Mouse (Mus musculus) intestine, embryonic 14.5 days (tissue): Measurements from ENCODE around the gene Hat1. TPM values are rescaled to one million over a fixed set of nuclear protein-coding genes. Genes with fewer than 3 reads are reported as not detected.

Experiments
- ATAC-seq: fragments of 200-750 bp; cut with Nextera tagmentation; replicated peaks from 2 replicates; pipeline ENCODE4 v1.8.0; 2017; ENCODE audit warnings: low read depth, moderate number of reproducible peaks, moderate TSS enrichment, moderate library complexity; ENCODE audit not compliant: low FRiP score, low TSS enrichment
- DNase-seq: peaks from one replicate; pipeline ENCODE4 v3.0.0-alpha.2; 2018; ENCODE audit warnings: low spot score
- H3K27ac ChIP-seq: fragments of 300-500 bp; sonication (generic); 2 replicates; pipeline ENCODE4 v1.5.1; 2014; ENCODE audit warnings: low read depth, mild to moderate bottlenecking, control low read depth
- H3K27me3 ChIP-seq: fragments of 300-500 bp; sonication (generic); replicated peaks from 2 replicates; pipeline ENCODE4 v1.6.1; 2014; ENCODE audit warnings: low read length, control low read depth; ENCODE audit not compliant: control insufficient read depth, insufficient read depth
- H3K36me3 ChIP-seq: fragments of 300-500 bp; sonication (generic); 2 replicates; pipeline ENCODE4 v1.6.1; 2014; ENCODE audit warnings: low read length, control low read depth; ENCODE audit not compliant: control insufficient read depth, insufficient read depth
- H3K4me1 ChIP-seq: fragments of 300-500 bp; sonication (generic); replicated peaks from 2 replicates; pipeline ENCODE4 v1.6.1; 2014; ENCODE audit warnings: low read length, control low read depth, mixed read lengths; ENCODE audit not compliant: control insufficient read depth, insufficient read depth
- H3K4me2 ChIP-seq: fragments of 300-500 bp; sonication (generic); 2 replicates; pipeline ENCODE4 v1.6.1; 2014; ENCODE audit warnings: low read length
- H3K4me3 ChIP-seq: fragments of 300-500 bp; sonication (generic); 2 replicates; pipeline ENCODE4 v1.5.1; 2014; ENCODE audit warnings: low read depth, low read length, control low read depth, mixed read lengths
- H3K9ac ChIP-seq: fragments of 300-500 bp; sonication (generic); 2 replicates; pipeline ENCODE4 v1.6.1; 2014; ENCODE audit warnings: mild to moderate bottlenecking, low read length
- H3K9me3 ChIP-seq: fragments of 300-500 bp; sonication (generic); 2 replicates; pipeline ENCODE4 v1.6.1; 2016; ENCODE audit warnings: low read length, control low read depth; ENCODE audit not compliant: control insufficient read depth
- WGBS: fragments of 180-500 bp; shearing (Covaris S2); extraction: QIAGEN DNeasy Blood & Tissue Kit; methylation state at CpG from one replicate; pipeline ENCODE4 v1.1.7; 2014; 5-methylcytosine and 5-hydroxymethylcytosine counted together
- polyA plus RNA-seq: library from polyadenylated mRNA; unstranded; fragments of >200 nt; fragmentation: Nextera tagmentation; extraction: Ambion mirVana; gene quantifications from 2 replicates; pipeline ENCODE4 v1.2.1, GENCODE M21; 2014

Hat1 gene
- polyA plus RNA-seq, 1 experiment from 2014 or later = 116 TPM

- no peak for ATAC-seq
- no peak overlapping the region for H3K4me3 ChIP-seq
- H3K36me3 ChIP-seq = no peaks in the 10 kb centered on the region
- no peak for DNase-seq
- H3K9me3 ChIP-seq = no peaks in the 10 kb centered on the region
- no peaks in the 10 kb centered on the region for H3K27me3 ChIP-seq
- no peak overlapping the region for H3K9ac ChIP-seq
- 85% methylated on average over 11 of the region's 11 CpGs for WGBS
- H3K27ac ChIP-seq = no peak overlapping the region
- no peaks in the 10 kb centered on the region for H3K4me1 ChIP-seq
- H3K4me2 ChIP-seq = no peak overlapping the region
These were observed 37.6 kb upstream of the Hat1 start for GRCm38 (mm10) chr2:71350904-71351726.

GRCm38 (mm10) chr2:71351727-71351987, 37.1 kb upstream of the Hat1 start:
- ATAC-seq (no peak), DNase-seq (no peak)
- no peak overlapping the region for H3K4me3 ChIP-seq
- no peak overlapping the region for H3K4me2 ChIP-seq
- 81% methylated on average over 3 of the region's 3 CpGs for WGBS
- no peaks in the 10 kb centered on the region for H3K4me1 ChIP-seq
- no peaks in the 10 kb centered on the region for H3K9me3 ChIP-seq
- no peaks in the 10 kb centered on the region for H3K36me3 ChIP-seq
- no peaks in the 10 kb centered on the region for H3K27me3 ChIP-seq
- H3K9ac ChIP-seq = no peak overlapping the region
- no peak overlapping the region for H3K27ac ChIP-seq

GRCm38 (mm10) chr2:71353306-71354054, 35.3 kb upstream of the Hat1 start:
- H3K9ac ChIP-seq = no peak overlapping the region
- no peaks in the 10 kb centered on the region for H3K27me3 ChIP-seq
- WGBS = 51% methylated on average over 10 of the region's 10 CpGs
- no peak overlapping the region for H3K4me3 ChIP-seq
- H3K4me1 ChIP-seq = no peaks in the 10 kb centered on the region
- H3K27ac ChIP-seq = no peak overlapping the region
- no peaks in the 10 kb centered on the region for H3K9me3 ChIP-seq
- H3K36me3 ChIP-seq = no peaks in the 10 kb centered on the region
- ATAC-seq = no peak
- H3K4me2 ChIP-seq = no peak overlapping the region
- DNase-seq = no peak

GRCm38 (mm10) chr2:71354055-71354425, 34.7 kb upstream of the Hat1 start:
- no peak for DNase-seq
- 56% methylated on average over 5 of the region's 5 CpGs for WGBS
- no peaks in the 10 kb centered on the region for H3K27me3 ChIP-seq
- no peaks in the 10 kb centered on the region for H3K9me3 ChIP-seq
- ATAC-seq = no peak
- H3K4me1 ChIP-seq = no peaks in the 10 kb centered on the region
- no peak overlapping the region for H3K4me3 ChIP-seq
- H3K9ac ChIP-seq = no peak overlapping the region
- H3K27ac ChIP-seq = no peak overlapping the region
- H3K4me2 ChIP-seq = no peak overlapping the region
- H3K36me3 ChIP-seq = no peaks in the 10 kb centered on the region

GRCm38 (mm10) chr2:71358347-71358746, 30.4 kb upstream of the Hat1 start:
- H3K9ac ChIP-seq = no peak overlapping the region
- no peaks in the 10 kb centered on the region for H3K27me3 ChIP-seq
- H3K4me2 ChIP-seq = no peak overlapping the region
- H3K27ac ChIP-seq = no peak overlapping the region
- H3K36me3 ChIP-seq = no peaks in the 10 kb centered on the region
- H3K4me1 ChIP-seq = no peaks in the 10 kb centered on the region
- H3K9me3 ChIP-seq = no peaks in the 10 kb centered on the region
- no peak overlapping the region for H3K4me3 ChIP-seq
- 88% methylated on average over 5 of the region's 5 CpGs for WGBS
- no peak for DNase-seq
- no peak for ATAC-seq

GRCm38 (mm10) chr2:71360192-71360591, 28.6 kb upstream of the Hat1 start:
- Histone ChIP-seq H3K4me1 (no peaks in the 10 kb centered on the region), H3K36me3 (no peaks in the 10 kb centered on the region), H3K27me3 (no peaks in the 10 kb centered on the region), H3K4me2 (no peak overlapping the region), H3K4me3 (no peak overlapping the region), H3K9ac (no peak overlapping the region), H3K9me3 (no peaks in the 10 kb centered on the region), H3K27ac (no peak overlapping the region)
- DNase-seq (no peak), ATAC-seq (no peak)
- WGBS = 91% methylated on average over 1 of the region's 1 CpGs

GRCm38 (mm10) chr2:71366618-71367124, 22.1 kb upstream of the Hat1 start:
- Histone ChIP-seq H3K27ac (no peak overlapping the region), H3K4me1 (no peaks in the 10 kb centered on the region; the same call in 1 of the 2 replicates), H3K4me3 (peak overlapping the region; percentile 73), H3K9me3 (no peaks in the 10 kb centered on the region), H3K4me2 (peak overlapping the region; percentile 80), H3K36me3 (no peaks in the 10 kb centered on the region), H3K9ac (peak overlapping the region; percentile 63), H3K27me3 (no peaks in the 10 kb centered on the region)
- DNase-seq (no peak), ATAC-seq (no peak)
- 16% methylated on average over 9 of the region's 9 CpGs for WGBS

- under 1% methylated on average over 57 of the region's 57 CpGs for WGBS
- H3K4me2 ChIP-seq = peak within 1 kb of the TSS; percentile 80
- H3K9ac ChIP-seq = peak within 1 kb of the TSS; percentile 63
- H3K9me3 ChIP-seq = no peaks in the 10 kb centered on the region
- no peaks in the 10 kb centered on the region for H3K27me3 ChIP-seq
- peak within 1 kb of the TSS; percentile 73 for H3K4me3 ChIP-seq
- DNase-seq (peak; percentile 88), ATAC-seq (peak; percentile 93)
- H3K4me1 ChIP-seq = no peaks in the 10 kb centered on the region; the same call in 1 of the 2 replicates
- H3K27ac ChIP-seq = peak within 1 kb of the TSS; percentile 24; the same call in 1 of the 2 replicates
- no peaks in the 10 kb centered on the region for H3K36me3 ChIP-seq
These were observed 21.5 kb upstream of the Hat1 start, which contains the start of gene Slc25a12 for GRCm38 (mm10) chr2:71367125-71367880. TSS of gene Slc25a12 (minus strand) at chr2:71367749.
